Mouse (Mus musculus) heart, postnatal 36 days (tissue): ENCODE data around the gene Prrc2b. TPM values are rescaled to one million over a fixed set of nuclear protein-coding genes. Genes with fewer than 3 reads are reported as not detected.

ENCODE experiments used
- DNase-seq, 2 experiments: peaks; one replicate each; pipeline ENCODE4 v3.0.0; 2021 to 2022
- intact Hi-C: fragments of 180-260 bp; cut with DNase I; formaldehyde crosslinking; loops from one replicate; pipeline ENCODE4 v1.15.1; 2025
- total RNA-seq, 2 experiments: library from RNA; stranded (reverse); gene quantifications; 2 replicates each; pipeline ENCODE4 v1.2.3; 2021

Prrc2b gene
- 10 to 100 TPM; 75.5 to 80.0 TPM for total RNA-seq

DNA sequence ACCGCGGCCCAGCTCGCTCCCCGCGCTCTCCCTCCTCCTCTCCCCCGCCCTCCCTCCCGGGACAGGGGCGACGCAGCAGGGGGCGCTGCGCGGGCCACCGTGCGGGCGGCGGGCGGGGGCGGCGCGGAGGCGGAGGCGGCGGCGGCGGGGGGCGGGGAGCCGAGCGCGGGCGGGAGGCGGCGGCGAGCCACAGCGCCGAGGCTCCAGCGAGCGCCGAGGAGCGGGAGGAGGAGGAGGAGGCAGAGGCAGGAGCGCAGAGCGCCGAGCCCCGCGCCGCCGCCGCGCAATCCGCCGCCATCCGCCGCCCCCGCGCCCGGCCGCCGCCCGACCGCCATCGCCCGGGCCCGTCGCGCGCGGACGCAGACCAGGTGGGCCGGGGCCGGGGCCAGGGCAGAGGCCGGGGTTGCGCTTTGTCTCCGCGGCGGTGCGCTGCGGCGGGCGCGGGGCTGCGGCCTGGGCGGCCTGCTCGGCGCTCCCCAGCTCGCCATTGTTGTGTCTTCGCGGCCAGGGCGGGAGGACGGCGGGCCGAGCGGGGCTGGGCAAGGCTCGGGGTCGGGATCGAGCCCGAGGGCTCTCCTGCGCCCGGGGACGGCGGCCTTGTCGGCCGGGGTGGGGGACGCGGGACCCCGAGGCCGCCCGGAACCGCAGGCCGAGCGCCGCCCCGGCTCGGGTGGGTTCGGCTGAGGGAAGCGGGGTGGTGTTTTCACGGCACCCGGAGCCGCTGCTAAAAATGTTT is at the start of gene Prrc2b:
Gene Prrc2b (plus strand): TSS at position 159 of the 736 bp plus-strand sequence.
- DNase-seq, result peak; percentile 79 to 80
- intact Hi-C loops, result loop anchor here (2.0 kb wide), 1 partner anchor 42 kb away; no protein-coding TSS in a partner anchor

DNA sequence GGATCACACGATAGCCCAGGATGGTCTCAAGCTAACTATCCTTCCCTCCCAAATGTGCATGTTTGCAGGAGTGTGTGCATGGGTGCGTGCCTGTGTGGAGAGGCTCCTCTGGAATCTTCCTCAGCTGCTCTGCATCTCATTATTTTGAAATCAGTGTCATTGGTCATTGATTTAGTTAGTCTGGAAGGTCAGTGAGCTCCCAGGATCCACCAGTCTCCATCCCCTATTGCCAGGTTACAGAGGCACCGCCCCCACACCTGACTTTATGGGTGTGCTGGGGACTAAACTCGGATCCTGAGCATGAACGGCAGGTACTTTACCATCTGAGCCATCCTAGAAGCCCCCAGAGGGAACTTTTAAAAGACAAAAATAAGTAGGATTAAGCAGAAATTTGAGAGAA is 47.9 kb upstream of the Prrc2b start:
- intact Hi-C loops, result no loop called here
- DNase-seq, result no peak

GRCm38 (mm10) chr2:32103557-32103956 is 47.3 kb upstream of the Prrc2b start:
- no peak for DNase-seq
- intact Hi-C loops, result no loop called here

GRCm38 (mm10) chr2:32104122-32104521 is 46.8 kb upstream of the Prrc2b start:
- DNase-seq, result no peak
- intact Hi-C loops, result no loop called here

- intact Hi-C loops, result no loop called here
- no peak for DNase-seq
Measured at GRCm38 (mm10) chr2:32105117-32105913, 45.6 kb upstream of the Prrc2b start.

GRCm38 (mm10) chr2:32105930-32106329 is 45.0 kb upstream of the Prrc2b start:
- intact Hi-C loops, result no loop called here
- no peak for DNase-seq

GRCm38 (mm10) chr2:32111268-32111667 is 39.6 kb upstream of the Prrc2b start:
- intact Hi-C loops, result no loop called here
- no peak for DNase-seq

DNA sequence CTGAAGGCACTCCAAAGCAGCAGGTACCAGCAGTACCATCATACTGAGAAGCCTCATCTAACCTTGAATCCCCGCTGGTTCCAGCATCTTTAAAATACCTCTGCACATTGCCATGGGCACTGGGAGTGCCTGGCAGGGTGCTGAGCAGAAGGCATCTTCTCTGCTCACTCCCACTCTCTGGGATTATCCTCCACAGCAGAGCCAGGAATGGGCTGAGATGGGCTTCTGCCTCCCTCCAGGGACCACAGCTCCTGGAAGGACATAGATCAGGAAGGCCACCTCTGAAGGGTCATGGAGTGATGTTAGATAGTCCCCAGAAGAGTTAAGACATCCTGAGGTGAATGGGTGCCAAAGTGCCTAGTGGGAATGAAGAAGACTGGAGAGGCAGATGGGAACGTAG is 38.3 kb upstream of the Prrc2b start:
- intact Hi-C loops, result no loop called here

GRCm38 (mm10) chr2:32115851-32116268 is 35.0 kb upstream of the Prrc2b start:
- no peak for DNase-seq
- intact Hi-C loops, result no loop called here

More for the DNA sequence above, 38.3 kb upstream of the Prrc2b start:
- no peak for DNase-seq

DNA sequence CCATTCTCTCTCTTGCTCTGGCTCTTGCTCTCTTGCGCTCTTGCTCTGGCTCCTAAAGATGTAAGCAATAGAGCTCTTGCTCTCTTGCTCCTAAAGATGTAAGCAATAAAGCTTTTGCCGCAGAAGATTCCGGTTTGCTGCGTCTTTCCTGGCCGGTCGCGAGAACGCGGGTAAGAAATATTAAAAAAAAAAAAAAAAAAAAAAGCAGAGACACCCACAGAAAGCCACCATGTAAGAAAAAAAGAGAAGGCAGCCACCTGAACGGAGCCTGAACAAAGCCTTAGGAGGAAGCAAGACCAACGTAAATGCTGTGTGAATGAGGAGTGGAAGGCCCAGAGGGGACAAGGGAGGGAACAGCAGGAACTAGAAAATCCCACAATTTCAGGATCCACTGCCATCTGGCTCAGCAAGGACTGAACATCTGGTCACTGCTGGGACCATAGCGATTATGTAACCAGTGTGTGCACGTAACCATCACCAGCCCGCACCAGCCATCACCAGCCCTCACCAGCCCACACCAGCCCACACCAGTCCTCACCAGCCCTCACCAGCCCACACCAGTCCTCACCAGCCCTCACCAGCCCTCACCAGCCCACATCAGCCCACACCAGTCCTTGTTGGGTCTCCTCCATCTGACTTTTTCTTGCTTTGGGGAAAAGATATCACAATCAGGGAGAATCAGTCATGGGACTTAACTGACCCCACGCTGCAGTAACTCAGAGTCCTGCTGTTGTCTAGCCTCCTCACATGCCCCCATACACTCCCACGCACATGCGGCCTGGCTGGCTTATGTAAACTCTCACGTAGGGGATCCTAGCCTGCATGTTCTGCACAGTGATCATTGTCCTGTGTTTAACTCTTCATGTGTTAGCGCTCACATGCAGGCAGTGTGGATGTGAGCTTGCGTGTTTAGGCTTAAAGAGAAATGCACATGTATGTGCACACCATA is 30.8 kb upstream of the Prrc2b start:
- intact Hi-C loops, result no loop called here
- DNase-seq, result peak; percentile 49 to 62

- intact Hi-C loops, result no loop called here
- DNase-seq, result peak in 1 of 2 experiments; percentile 42
Measured at GRCm38 (mm10) chr2:32121150-32121549, 29.7 kb upstream of the Prrc2b start.

- DNase-seq, result no peak
- intact Hi-C loops, result no loop called here
Measured at GRCm38 (mm10) chr2:32121785-32122184, 29.1 kb upstream of the Prrc2b start.

GRCm38 (mm10) chr2:32127653-32128535 is 23.0 kb upstream of the Prrc2b start:
- intact Hi-C loops, result no loop called here
- DNase-seq, result no peak

DNA sequence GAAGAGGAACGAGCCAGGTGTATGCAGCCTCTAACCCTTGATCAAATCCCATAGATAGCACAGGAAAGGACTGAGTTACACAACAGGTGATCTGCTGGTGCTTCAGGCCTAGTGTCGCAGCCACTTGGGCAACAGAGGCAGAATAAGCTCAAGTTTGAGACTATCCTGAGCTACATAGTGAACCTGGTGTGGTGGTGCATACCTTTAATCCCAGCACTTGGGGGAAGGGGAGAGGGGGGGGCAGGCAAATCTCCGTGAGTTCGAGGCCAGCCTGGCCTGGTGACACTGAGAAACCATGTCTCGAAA is 22.4 kb upstream of the Prrc2b start:
- intact Hi-C loops, result no loop called here
- no peak for DNase-seq

DNA sequence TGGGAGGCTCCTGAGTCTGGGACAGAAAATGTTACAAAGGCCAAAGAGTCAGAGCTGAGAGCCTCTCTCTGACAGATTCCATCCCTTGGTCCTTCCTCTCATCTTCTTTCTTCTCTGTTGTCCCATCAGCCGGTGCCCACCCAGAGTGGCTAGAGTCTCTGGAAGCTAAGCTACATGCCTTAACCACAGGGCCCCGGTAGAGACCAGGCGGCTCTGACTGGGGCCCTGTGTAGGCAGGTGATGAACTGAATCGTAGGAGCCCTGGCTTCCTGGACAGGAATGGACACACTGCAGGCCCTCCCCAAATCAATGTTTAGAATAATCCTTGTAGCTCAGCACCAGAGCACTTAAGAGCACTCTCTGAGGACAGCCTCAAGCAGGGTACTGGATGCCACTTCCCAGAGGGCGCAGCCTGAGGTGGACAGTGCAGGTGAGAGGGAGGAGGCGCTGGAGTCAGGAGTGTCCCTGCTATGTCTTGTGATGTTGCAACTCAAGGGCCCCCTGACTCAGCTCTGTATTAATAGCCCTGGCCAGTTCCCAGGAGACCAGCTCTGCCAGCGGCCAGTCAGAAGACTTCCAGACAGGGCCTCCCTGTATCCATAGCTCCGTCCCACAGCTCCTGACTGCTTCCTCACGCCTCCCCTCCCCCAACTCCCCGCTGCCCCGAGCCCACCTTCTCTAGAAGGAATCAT is 21.4 kb upstream of the Prrc2b start:
- intact Hi-C loops, result loop anchor here (2.0 to 5.0 kb wide), 2 partner anchors 47 to 92 kb away; no protein-coding TSS in a partner anchor
- peak; percentile 57 to 68 for DNase-seq

GRCm38 (mm10) chr2:32130435-32130834 is 20.4 kb upstream of the Prrc2b start:
- DNase-seq, result peak; percentile 55 to 56
- intact Hi-C loops, result loop anchor here (2.0 to 5.0 kb wide), 2 partner anchors 48 to 93 kb away; no protein-coding TSS in a partner anchor

DNA sequence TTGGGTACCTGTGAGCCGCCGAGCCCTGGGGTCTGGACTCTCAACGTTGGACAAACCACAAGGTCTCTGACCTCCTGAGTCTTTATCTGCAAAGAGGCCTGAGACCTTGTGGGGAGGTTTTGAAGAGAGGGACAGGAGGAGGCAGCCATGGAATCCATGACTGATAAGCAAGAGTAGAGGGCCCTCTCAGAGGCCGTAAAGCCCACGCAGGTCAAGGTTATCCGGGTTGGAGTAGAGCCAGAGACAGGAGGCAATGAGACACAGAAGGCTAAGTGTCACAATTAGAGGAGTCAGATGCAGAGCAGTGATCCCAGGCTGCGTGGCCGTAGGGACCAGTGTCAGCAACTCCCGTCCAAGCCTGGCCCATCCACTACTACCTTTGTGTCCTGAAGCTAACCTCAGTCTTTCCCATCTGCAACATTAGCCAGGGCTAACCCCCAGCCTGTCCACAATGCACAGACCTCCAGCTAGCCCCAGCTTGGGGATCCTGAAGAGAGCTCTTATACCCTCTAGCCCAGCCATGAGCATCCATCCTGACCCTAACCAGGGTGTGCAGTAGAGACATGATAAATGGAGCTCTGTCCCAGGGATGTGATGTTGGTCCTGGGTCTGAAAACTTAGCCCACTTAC is 19.6 kb upstream of the Prrc2b start:
- no peak for DNase-seq
- intact Hi-C loops, result loop anchor here (2.0 to 5.0 kb wide), 2 partner anchors 49 to 94 kb away; no protein-coding TSS in a partner anchor

DNA sequence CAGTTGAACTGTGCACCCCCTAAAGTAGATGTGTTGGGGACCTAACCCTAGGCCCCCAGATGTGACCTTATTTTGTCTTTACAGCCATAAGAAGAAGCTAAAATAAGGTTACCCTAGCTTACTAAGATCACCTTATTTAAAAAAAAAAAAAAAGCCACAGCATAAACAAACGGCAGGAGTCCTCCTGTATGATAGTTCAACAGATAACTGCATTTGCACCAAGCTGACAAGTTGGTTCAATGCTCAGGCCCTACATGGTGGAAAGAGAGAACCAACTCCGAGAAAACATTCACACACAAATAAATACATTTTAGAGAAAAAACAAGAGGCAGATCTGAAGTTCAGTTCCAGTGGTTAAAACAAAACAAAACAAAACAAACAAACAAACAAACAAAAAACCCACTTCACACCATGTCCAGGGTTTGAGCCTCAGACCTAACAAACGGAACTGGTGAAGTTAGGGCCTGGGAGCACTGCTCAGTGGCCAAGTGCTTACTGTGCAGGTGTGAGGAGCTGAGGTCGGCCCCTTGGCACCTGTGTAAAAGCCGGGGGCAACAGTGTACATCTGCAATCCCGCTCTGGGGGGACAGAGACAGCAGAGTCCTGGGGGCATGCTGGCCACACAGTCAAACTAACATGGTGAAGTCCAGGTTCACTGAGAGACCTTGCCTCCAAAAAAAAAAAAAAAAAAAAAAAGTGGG is 18.9 kb upstream of the Prrc2b start:
- no peak for DNase-seq
- intact Hi-C loops, result loop anchor here (2.0 to 5.0 kb wide), 3 partner anchors 49 to 215 kb away; no protein-coding TSS in a partner anchor
